Mouse (Mus musculus): ENCODE data around the gene Nelfe. TPM values are rescaled to one million over a fixed set of nuclear protein-coding genes. Genes with fewer than 3 reads are reported as not detected.
"Not testable (repeated sequence)": the region's sequence is repeated elsewhere in the genome, so short reads cannot be mapped to it uniquely, and the experiment has no call there.

Nelfe gene
- total RNA-seq, 1 experiment = 63.4 TPM

- Histone ChIP-seq H3K4me1 (ENCODE audit: control insufficient read depth in 2 of 2, insufficient read depth in 2 of 2, low read length in 2 of 2, poor library complexity in 1 of 2) (peaks cover 11 to 17% of the 10 kb centered on the region in 2 experiments; a peak in 3 of 4 replicates), H3K9me3 (ENCODE audit: control insufficient read depth, insufficient read depth, low read depth, low read length) (no peaks in the 10 kb centered on the region), H3K36me3 (ENCODE audit: control insufficient read depth, insufficient read depth, low read length, poor library complexity, severe bottlenecking) (peaks cover 7% of the 10 kb centered on the region), H3K9ac (ENCODE audit: insufficient read depth, low read depth, low read length, poor library complexity, severe bottlenecking) (peak overlapping the region; percentile 96), H3K4me3 (ENCODE audit: insufficient read depth in 1 of 2, low read depth in 1 of 2, low read length in 2 of 2, poor library complexity in 1 of 2, severe bottlenecking in 1 of 2) (peak overlapping the region; percentile 75 to 97), H3K27ac (ENCODE audit: insufficient read depth, low read depth, low read length, poor library complexity, severe bottlenecking) (peak overlapping the region; percentile 85)
- no peak for DNase-seq (ENCODE audit: low read depth, low spot score)
- in situ Hi-C loops (cut with MboI; ENCODE audit: low sequenced_read_pairs in 2 of 2, unreplicated experiment in 2 of 2) = no loop called here
- TF ChIP-seq ZC3H11A (IDR thresholded peaks at IDR 0.05; ENCODE audit: borderline replicate concordance, low read depth, low read length) (no peak), HCFC1 (IDR thresholded peaks at IDR 0.05; ENCODE audit: borderline replicate concordance, insufficient read depth, low read length) (no peak), ZNF384 (IDR thresholded peaks at IDR 0.05; ENCODE audit: low read depth, low read length) (no peak), CHD2 (IDR thresholded peaks at IDR 0.05; ENCODE audit: low read depth, low read length) (no peak), MAFK (IDR thresholded peaks at IDR 0.05; ENCODE audit: insufficient read depth, low read depth, low read length) (no peak)
Measured at GRCm38 (mm10) chr17:34898706-34899052, 48.5 kb downstream of the Nelfe start.

- DNase-seq (ENCODE audit: low read depth, low spot score) = no peak
- Histone ChIP-seq H3K4me3 (ENCODE audit: insufficient read depth in 1 of 2, low read depth in 1 of 2, low read length in 2 of 2, poor library complexity in 1 of 2, severe bottlenecking in 1 of 2) (peak overlapping the region; percentile 75 to 97), H3K9me3 (ENCODE audit: control insufficient read depth, insufficient read depth, low read depth, low read length) (no peaks in the 10 kb centered on the region), H3K36me3 (ENCODE audit: control insufficient read depth, insufficient read depth, low read length, poor library complexity, severe bottlenecking) (peaks cover 7% of the 10 kb centered on the region), H3K27ac (ENCODE audit: insufficient read depth, low read depth, low read length, poor library complexity, severe bottlenecking) (no peak overlapping the region), H3K9ac (ENCODE audit: insufficient read depth, low read depth, low read length, poor library complexity, severe bottlenecking) (peak overlapping the region; percentile 70), H3K4me1 (ENCODE audit: control insufficient read depth in 2 of 2, insufficient read depth in 2 of 2, low read length in 2 of 2, poor library complexity in 1 of 2) (peaks cover 11 to 17% of the 10 kb centered on the region in 2 experiments; a peak in 3 of 4 replicates)
- in situ Hi-C loops (cut with MboI; ENCODE audit: low sequenced_read_pairs in 2 of 2, unreplicated experiment in 2 of 2) = no loop called here
- TF ChIP-seq CHD2 (IDR thresholded peaks at IDR 0.05; ENCODE audit: low read depth, low read length) (no peak), ZC3H11A (IDR thresholded peaks at IDR 0.05; ENCODE audit: borderline replicate concordance, low read depth, low read length) (no peak), MAFK (IDR thresholded peaks at IDR 0.05; ENCODE audit: insufficient read depth, low read depth, low read length) (no peak), HCFC1 (IDR thresholded peaks at IDR 0.05; ENCODE audit: borderline replicate concordance, insufficient read depth, low read length) (no peak), ZNF384 (IDR thresholded peaks at IDR 0.05; ENCODE audit: low read depth, low read length) (no peak)
Measured at GRCm38 (mm10) chr17:34899053-34899889, 49.1 kb downstream of the Nelfe start.

GRCm38 (mm10) chr17:34899890-34900243 is 49.7 kb downstream of the Nelfe start:
- peaks cover 11 to 23% of the 10 kb centered on the region in 2 experiments; a peak in 3 of 4 replicates for H3K4me1 ChIP-seq (ENCODE audit: control insufficient read depth in 2 of 2, insufficient read depth in 2 of 2, low read length in 2 of 2, poor library complexity in 1 of 2)
- H3K9me3 ChIP-seq (ENCODE audit: control insufficient read depth, insufficient read depth, low read depth, low read length) = no peaks in the 10 kb centered on the region
- peaks cover 7% of the 10 kb centered on the region for H3K36me3 ChIP-seq (ENCODE audit: control insufficient read depth, insufficient read depth, low read length, poor library complexity, severe bottlenecking)
- no peak overlapping the region for H3K27ac ChIP-seq (ENCODE audit: insufficient read depth, low read depth, low read length, poor library complexity, severe bottlenecking)
- in situ Hi-C loops (cut with MboI; ENCODE audit: low sequenced_read_pairs in 2 of 2, unreplicated experiment in 2 of 2) = no loop called here
- H3K4me3 ChIP-seq (ENCODE audit: insufficient read depth in 1 of 2, low read depth in 1 of 2, low read length in 2 of 2, poor library complexity in 1 of 2, severe bottlenecking in 1 of 2) = peak overlapping the region; percentile 75 to 97
- DNase-seq (ENCODE audit: low read depth, low spot score) = no peak
- H3K9ac ChIP-seq (ENCODE audit: insufficient read depth, low read depth, low read length, poor library complexity, severe bottlenecking) = peak overlapping the region; percentile 70; the same call in 1 of the 2 replicates
- TF ChIP-seq CHD2 (IDR thresholded peaks at IDR 0.05; ENCODE audit: low read depth, low read length) = no peak
- TF ChIP-seq ZNF384 (IDR thresholded peaks at IDR 0.05; ENCODE audit: low read depth, low read length) = peak; percentile 82
- TF ChIP-seq HCFC1 (IDR thresholded peaks at IDR 0.05; ENCODE audit: borderline replicate concordance, insufficient read depth, low read length) = no peak
- no peak for TF ChIP-seq MAFK (IDR thresholded peaks at IDR 0.05; ENCODE audit: insufficient read depth, low read depth, low read length)
- TF ChIP-seq ZC3H11A (IDR thresholded peaks at IDR 0.05; ENCODE audit: borderline replicate concordance, low read depth, low read length) = no peak

GRCm38 (mm10) chr17:34900826-34901225 is 50.6 kb downstream of the Nelfe start:
- H3K9me3 ChIP-seq (ENCODE audit: control insufficient read depth, insufficient read depth, low read depth, low read length); DNase-seq (ENCODE audit: low read depth, low spot score); H3K9ac ChIP-seq (ENCODE audit: insufficient read depth, low read depth, low read length, poor library complexity, severe bottlenecking); in situ Hi-C loops (cut with MboI; ENCODE audit: low sequenced_read_pairs in 2 of 2, unreplicated experiment in 2 of 2); H3K4me3 ChIP-seq (ENCODE audit: insufficient read depth in 1 of 2, low read depth in 1 of 2, low read length in 2 of 2, poor library complexity in 1 of 2, severe bottlenecking in 1 of 2); H3K27ac ChIP-seq (ENCODE audit: insufficient read depth, low read depth, low read length, poor library complexity, severe bottlenecking): not testable (repeated sequence)
- H3K36me3 ChIP-seq (ENCODE audit: control insufficient read depth, insufficient read depth, low read length, poor library complexity, severe bottlenecking) = peaks cover 14% of the 10 kb centered on the region
- peaks cover 11 to 25% of the 10 kb centered on the region in 2 experiments; a peak in 3 of 4 replicates for H3K4me1 ChIP-seq (ENCODE audit: control insufficient read depth in 2 of 2, insufficient read depth in 2 of 2, low read length in 2 of 2, poor library complexity in 1 of 2)
